Mouse (Mus musculus) kidney, adult 2 months (tissue): Measurements from ENCODE around the gene 4933427D14Rik. TPM values are rescaled to one million over a fixed set of nuclear protein-coding genes. Genes with fewer than 3 reads are reported as not detected.

Source experiments
- DNase-seq: peaks from one replicate; pipeline ENCODE4 v3.0.0; 2021
- H3K27ac ChIP-seq: fragments of 200-500 bp; 2 replicates; pipeline ENCODE4 v1.5.1; 2012; ENCODE audit warnings: low read depth, low read length, control low read depth, inconsistent platforms; ENCODE audit not compliant: insufficient read depth
- H3K27me3 ChIP-seq: fragments of 200-500 bp; replicated peaks from 2 replicates; pipeline ENCODE4 v1.6.1; 2012; ENCODE audit warnings: mild to moderate bottlenecking, moderate library complexity, low read length, inconsistent platforms; ENCODE audit not compliant: control insufficient read depth, insufficient read depth
- H3K36me3 ChIP-seq: fragments of 200-500 bp; 2 replicates; pipeline ENCODE4 v1.6.1; 2012; ENCODE audit warnings: mild to moderate bottlenecking, moderate library complexity, low read length, inconsistent platforms; ENCODE audit not compliant: control insufficient read depth, insufficient read depth
- H3K4me1 ChIP-seq: fragments of 200-500 bp; 2 replicates; pipeline ENCODE4 v1.6.1; 2011; ENCODE audit warnings: low read length; ENCODE audit not compliant: control insufficient read depth, insufficient read depth
- H3K4me3 ChIP-seq: fragments of 200-500 bp; 2 replicates; pipeline ENCODE4 v1.5.1; 2011; ENCODE audit warnings: mild to moderate bottlenecking, low read depth, low read length, control low read depth; ENCODE audit not compliant: insufficient read depth
- CTCF ChIP-seq: fragments of 200-500 bp; conservative IDR thresholded peaks from 2 replicates; pipeline ENCODE4 v1.5.1; 2011; ENCODE audit warnings: low read depth, mild to moderate bottlenecking, control low read depth, low read length, moderate library complexity, mixed read lengths; ENCODE audit not compliant: insufficient read depth, insufficient read length
- POLR2A ChIP-seq: fragments of 200-500 bp; IDR thresholded peaks from one replicate; pipeline ENCODE4 v1.6.1; 2011; ENCODE audit warnings: low read depth, low read length, control low read depth
- WGBS: fragments of 180-500 bp; shearing (Covaris S2); methylation state at CpG from one replicate; pipeline ENCODE4 v1.1.7; 2018; 5-methylcytosine and 5-hydroxymethylcytosine counted together
- polyA plus RNA-seq: library from polyadenylated mRNA; depleted of rRNA; stranded (reverse); fragments of >200 nt; gene quantifications from 2 replicates; pipeline ENCODE4 v1.2.3, GENCODE M21; 2012

Gene 4933427D14Rik
- polyA plus RNA-seq, 1 experiment = 4.8 TPM

DNA sequence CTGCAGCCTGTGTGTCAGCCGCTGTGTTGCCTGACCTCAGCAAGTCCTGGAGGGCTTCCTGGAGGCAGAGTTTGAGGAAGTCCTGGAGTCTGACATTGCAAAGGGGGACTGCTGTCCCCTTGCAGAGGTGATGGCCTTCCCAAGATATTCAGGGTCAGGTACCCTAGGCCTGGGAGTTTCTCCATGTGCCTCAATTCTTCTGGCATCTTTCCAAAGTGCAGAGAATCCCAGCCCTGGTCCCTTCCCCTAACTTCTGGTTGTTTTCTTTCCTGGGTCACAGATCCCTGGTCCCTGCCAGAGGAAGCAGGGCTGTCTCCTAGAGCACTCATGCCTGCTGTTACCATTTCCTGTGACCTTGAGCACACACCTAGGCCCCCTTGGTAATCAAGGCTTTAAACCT is 75.6 kb downstream of the 4933427D14Rik start:
- DNase-seq = peak; percentile 24
- peak overlapping the region; percentile 92 for H3K27ac ChIP-seq

GRCm38 (mm10) chr11:72130905-72131304 is 76.4 kb downstream of the 4933427D14Rik start:
- TF ChIP-seq CTCF (no peak), POLR2A (no peak)
- Histone ChIP-seq H3K4me3 (no peak overlapping the region), H3K36me3 (no peaks in the 10 kb centered on the region), H3K27me3 (no peaks in the 10 kb centered on the region), H3K4me1 (peaks cover 3% of the 10 kb centered on the region; the same call in 1 of the 2 replicates), H3K27ac (peak overlapping the region; percentile 43; the same call in 1 of the 2 replicates)
- WGBS = 81% methylated on average over 3 of the region's 3 CpGs
- no peak for DNase-seq

More for the DNA sequence above, 75.6 kb downstream of the 4933427D14Rik start:
- WGBS = 89% methylated on average over 1 of the region's 1 CpGs
- Histone ChIP-seq H3K4me3 (no peak overlapping the region), H3K36me3 (no peaks in the 10 kb centered on the region), H3K4me1 (peaks cover 3% of the 10 kb centered on the region; the same call in 1 of the 2 replicates), H3K27me3 (no peaks in the 10 kb centered on the region)
- TF ChIP-seq POLR2A = no peak
- no peak for TF ChIP-seq CTCF

DNA sequence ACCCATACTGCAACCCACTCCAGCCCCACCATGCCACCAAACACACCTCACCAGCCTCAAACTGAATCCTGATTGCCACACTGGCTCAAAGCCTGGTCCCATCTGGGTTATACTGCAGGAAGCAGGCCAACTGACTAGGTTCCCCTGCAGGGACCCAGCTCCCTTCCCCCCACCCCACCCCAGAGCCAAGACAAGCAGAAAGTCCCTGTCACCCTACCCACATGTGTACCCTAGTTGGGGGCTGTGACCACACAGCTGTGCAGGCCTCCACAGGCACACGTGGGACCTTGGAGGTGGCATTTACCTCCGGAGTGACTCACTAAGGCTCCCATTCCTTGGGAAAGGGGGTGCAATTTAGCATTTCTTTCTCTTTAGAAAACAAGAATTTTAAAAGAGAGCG is 76.8 kb downstream of the 4933427D14Rik start:
- Histone ChIP-seq H3K4me3 (no peak overlapping the region), H3K27me3 (no peaks in the 10 kb centered on the region), H3K4me1 (peaks cover 3% of the 10 kb centered on the region; the same call in 1 of the 2 replicates), H3K36me3 (no peaks in the 10 kb centered on the region), H3K27ac (no peak overlapping the region)
- WGBS = 73% methylated on average over 3 of the region's 3 CpGs
- TF ChIP-seq POLR2A (no peak), CTCF (no peak)
- DNase-seq = no peak

- H3K4me3 ChIP-seq = no peak overlapping the region
- peak; percentile 31 for DNase-seq
- no peak for TF ChIP-seq POLR2A
- TF ChIP-seq CTCF = no peak
- H3K27me3 ChIP-seq = no peaks in the 10 kb centered on the region
- no peaks in the 10 kb centered on the region for H3K36me3 ChIP-seq
- peaks cover 3% of the 10 kb centered on the region; the same call in 1 of the 2 replicates for H3K4me1 ChIP-seq
- H3K27ac ChIP-seq = peak overlapping the region; percentile 18; the same call in 1 of the 2 replicates
- 15% methylated on average over 11 of the region's 11 CpGs for WGBS
Measured at GRCm38 (mm10) chr11:72130021-72130420, 77.2 kb downstream of the 4933427D14Rik start.

DNA sequence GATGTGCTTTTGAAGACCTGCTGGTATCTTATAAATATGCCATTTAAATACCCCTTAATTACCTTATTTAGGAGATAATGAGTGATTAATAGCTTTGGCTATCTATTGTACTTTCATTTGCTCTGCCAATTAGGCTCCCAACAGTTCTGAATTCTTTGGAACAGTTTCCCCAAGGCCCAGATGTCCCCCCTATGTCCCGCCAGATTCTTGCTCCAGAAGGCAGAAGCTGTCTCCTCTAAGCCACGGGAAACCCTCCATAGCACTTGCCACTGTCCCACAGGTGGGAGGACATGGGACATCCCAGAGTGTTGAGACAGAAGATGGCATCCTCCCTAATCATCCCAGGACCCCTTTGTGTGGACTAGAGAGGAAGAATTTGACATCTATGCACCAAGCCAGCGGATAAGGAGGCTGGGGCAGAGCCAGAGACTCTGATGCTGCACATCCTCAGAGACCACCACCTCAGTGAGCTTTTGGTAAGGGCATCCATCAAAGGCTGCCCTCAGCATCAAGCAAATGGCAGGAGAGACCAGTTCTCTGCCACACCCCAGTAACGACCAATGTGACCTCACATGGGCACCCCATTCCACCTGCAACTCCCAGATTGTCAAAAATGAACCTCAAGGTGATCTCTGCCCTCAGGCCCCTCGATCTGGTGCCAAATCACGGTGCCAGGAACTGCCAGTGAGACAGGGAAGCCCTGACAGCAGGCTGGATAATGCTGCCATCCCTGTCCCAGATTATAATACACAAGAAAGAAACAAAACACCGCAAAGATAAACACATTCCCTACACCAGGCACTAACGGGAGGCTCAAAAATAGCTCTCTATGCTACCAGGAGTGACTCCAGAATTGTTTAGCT is 78.0 kb downstream of the 4933427D14Rik start:
- no peaks in the 10 kb centered on the region for H3K27me3 ChIP-seq
- H3K4me1 ChIP-seq = peaks cover under 1% of the 10 kb centered on the region; the same call in 1 of the 2 replicates
- H3K27ac ChIP-seq = peak overlapping the region; percentile 18; the same call in 1 of the 2 replicates
- H3K4me3 ChIP-seq = no peak overlapping the region
- no peak for DNase-seq
- WGBS = 60% methylated on average over 8 of the region's 8 CpGs
- H3K36me3 ChIP-seq = no peaks in the 10 kb centered on the region
- no peak for TF ChIP-seq CTCF
- no peak for TF ChIP-seq POLR2A

DNA sequence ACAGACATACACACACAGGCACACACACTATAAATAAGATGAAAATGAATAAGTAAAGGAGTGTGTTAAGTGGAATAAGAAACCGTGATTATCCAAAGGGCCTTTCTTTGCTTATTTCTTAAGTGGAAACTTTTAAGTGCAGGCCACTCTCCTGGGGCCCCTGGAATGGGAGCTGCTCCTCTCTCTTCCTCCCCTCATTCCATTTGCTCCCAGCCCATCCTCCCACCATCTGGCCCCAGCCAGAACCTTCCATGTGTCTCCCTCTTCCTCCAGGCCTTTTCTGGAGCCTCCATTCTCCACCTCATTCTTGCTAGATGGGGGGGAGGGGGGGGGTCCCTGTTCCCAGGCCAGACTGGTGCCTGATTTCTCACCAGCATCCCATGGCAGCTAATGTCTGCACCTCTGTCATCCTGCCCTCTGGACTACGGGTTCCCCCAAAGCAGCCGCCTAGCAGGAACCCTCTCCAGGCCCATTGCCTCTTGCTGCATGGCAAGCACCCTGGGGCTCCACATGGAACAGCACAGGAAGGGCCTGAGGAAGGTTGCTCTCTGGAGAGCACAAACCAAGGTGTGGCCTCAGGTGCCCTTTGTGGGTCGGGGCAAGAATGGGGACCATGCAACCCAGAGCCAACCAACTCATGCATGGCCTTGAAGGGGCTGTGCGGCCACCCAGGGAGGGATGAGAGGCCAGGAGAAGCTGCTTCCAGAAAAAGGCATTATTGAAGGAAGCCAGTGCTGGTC is 79.6 kb downstream of the 4933427D14Rik start:
- DNase-seq = no peak
- Histone ChIP-seq H3K27ac (no peak overlapping the region), H3K4me3 (no peak overlapping the region), H3K27me3 (no peaks in the 10 kb centered on the region), H3K36me3 (no peaks in the 10 kb centered on the region), H3K4me1 (no peaks in the 10 kb centered on the region)
- 68% methylated on average over 5 of the region's 5 CpGs for WGBS
- no peak for TF ChIP-seq POLR2A
- no peak for TF ChIP-seq CTCF

DNA sequence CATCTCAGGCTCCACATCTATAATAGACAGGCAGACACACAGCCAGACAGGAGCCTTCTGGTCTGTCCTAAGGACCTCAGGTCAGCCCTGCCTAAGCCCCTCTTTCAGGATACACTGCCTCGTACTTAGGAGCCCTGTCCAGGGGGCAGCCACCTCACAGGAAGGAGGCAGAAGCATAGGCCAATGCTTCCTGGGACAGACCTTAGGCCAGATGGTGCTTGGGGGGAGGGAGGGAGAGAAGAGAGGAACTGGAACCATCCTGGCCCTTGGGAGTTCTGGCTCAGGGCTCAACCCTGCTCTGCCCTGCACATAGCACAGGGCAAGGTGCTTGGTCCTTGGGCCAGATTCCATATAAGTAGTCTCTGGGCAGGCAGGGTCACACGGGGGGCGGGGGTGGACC is 81.5 kb downstream of the 4933427D14Rik start:
- DNase-seq = no peak
- 73% methylated on average over 3 of the region's 3 CpGs for WGBS

More for the DNA sequence above, 81.5 kb downstream of the 4933427D14Rik start:
- TF ChIP-seq CTCF = no peak
- no peak for TF ChIP-seq POLR2A
- Histone ChIP-seq H3K4me3 (no peak overlapping the region), H3K36me3 (no peaks in the 10 kb centered on the region), H3K4me1 (no peaks in the 10 kb centered on the region), H3K27ac (no peak overlapping the region), H3K27me3 (no peaks in the 10 kb centered on the region)
